Mouse (Mus musculus) stomach, postnatal 0 days (tissue): ENCODE measurements around the gene Cd177.
"Not testable (repeated sequence)": the region's sequence is repeated elsewhere in the genome, so short reads cannot be mapped to it uniquely, and the experiment has no call there.

Source experiments
- CTCF ChIP-seq: IDR thresholded peaks from 2 replicates; pipeline ENCODE4 v1.5.1; 2016; ENCODE audit warnings: antibody characterized with exemption, low read depth, mild to moderate bottlenecking, moderate library complexity
- EP300 ChIP-seq: optimal IDR thresholded peaks from 2 replicates; pipeline ENCODE3; 2016; ENCODE audit warnings: antibody characterized with exemption

DNA sequence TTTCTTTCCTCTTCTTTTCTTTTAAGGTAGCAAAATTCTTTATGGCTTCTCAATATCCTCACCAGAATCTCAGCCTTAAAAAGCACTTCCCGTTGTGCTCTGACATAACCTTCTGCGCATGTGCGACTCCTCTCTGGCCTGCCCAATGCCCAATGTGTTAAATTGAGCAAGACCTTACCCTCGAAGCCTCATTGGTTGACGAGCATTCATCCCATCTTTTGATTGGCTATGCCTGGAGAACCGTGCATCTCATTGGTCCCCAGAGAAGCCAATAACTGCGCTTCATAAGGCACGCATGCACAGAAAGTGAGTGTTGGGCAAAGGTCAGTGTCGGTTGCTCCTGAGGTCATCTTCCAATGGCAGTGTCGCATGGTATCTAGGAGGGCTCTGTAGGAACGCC, 33.3 kb downstream of the Cd177 start, which contains the start of gene Gm4763:
- TF ChIP-seq CTCF, EP300: not testable (repeated sequence)
